Mouse (Mus musculus) CH12F3 (cell line): Measurements from ENCODE around the gene Shisa5.

Experiments used
- in situ Hi-C: fragments of 300-500 bp; cut with MboI; formaldehyde crosslinking; loops from 2 replicates; pipeline ENCODE4 v1.14.3; 2020; ENCODE audit warnings: low sequenced_read_pairs

Gene Shisa5

DNA sequence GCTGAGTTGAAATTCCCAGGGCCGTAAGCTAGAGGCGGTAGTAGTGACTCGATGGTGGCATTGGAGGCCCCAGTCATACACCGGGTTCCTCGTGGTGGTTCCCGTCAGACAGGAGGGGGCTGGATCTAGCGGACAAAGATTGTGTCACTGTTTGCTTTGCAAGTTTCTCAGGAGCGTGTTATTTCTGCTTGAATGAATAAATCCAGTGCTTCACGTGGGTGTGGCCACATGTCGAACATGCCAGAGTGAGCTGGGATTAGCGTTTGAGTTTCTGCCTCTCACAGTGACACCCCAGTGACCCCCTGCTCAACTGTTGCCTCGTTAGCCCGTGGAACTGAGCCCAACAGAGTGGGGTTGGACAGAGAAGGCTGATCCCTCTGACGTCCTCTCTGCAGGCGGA is 52.1 kb downstream of the Shisa5 start:
- in situ Hi-C loops = no loop called here

DNA sequence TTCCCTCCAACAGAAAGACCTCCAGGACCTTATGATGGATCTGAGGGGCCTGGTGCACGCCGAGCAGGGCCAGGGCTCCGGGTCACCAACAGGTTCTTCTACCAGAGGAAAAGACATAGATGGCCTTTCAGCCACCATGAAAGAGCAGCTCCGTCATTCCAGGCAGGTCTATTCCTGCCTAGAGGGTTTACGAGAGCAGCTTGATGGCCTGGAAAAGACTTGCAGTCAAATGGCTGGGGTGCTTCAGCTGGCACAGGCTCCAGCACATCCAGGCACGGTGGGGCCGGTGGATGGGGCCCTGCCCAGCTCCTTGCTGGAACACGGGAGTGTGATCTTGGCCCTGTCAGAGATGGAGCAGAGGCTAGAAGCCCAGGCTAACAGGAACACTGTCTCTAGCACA is 53.4 kb downstream of the Shisa5 start:
- in situ Hi-C loops = no loop called here

DNA sequence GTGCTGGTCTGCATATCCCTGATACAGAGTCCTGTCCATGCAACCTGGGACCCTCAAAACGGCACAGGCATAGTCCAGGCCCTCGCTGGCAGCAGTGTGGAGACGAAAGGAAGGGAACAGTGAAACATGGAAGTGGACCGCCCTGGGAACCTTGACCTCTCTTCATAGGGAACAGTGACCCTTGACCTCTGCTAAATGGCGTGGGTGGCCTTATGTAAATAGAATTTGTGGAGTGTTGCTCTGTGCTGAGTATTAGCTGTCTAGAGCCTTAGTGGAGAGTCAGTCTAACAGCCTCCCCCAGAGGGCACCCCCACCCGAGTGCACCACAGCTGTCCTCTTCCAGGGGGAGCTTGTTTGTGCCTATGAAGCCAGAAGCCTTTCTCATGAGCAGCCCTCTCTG is 54.4 kb downstream of the Shisa5 start:
- in situ Hi-C loops = no loop called here

DNA sequence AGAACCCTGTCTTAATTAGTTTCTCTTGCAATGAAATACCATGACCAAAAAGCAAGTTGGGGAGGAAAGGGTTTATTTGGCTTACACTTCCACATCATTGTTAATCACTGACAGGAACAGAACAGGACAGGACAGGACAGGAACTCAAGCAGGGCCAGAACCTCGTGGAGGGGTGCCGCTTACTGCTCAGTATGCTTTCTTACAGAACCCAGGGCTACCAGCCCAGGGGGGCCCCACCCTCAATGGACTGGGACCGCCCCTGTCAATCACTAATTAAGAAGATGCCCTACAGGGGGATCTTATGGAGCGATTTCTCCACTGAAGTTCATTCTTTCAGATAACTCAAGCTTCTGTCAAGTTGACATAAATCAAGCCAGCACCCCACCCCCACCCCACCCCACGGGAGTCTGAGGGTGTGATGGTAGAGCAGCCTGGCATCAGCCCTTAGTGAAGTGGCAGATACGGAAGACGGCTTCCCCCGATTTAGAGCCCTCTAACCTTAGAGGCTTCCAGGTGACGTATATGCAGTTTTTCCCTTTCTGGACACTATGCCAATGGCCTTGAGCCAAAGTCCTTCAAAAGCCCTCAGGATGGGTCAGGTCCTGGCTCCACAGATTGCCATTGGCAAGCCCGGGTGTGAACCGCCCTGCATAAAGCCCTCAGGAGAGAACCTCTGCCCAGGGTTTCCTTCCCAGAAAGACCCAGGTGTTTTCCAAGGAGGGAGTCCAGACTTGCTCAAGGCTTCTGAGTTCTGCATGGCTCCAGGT is 55.6 kb downstream of the Shisa5 start:
- in situ Hi-C loops = no loop called here

DNA sequence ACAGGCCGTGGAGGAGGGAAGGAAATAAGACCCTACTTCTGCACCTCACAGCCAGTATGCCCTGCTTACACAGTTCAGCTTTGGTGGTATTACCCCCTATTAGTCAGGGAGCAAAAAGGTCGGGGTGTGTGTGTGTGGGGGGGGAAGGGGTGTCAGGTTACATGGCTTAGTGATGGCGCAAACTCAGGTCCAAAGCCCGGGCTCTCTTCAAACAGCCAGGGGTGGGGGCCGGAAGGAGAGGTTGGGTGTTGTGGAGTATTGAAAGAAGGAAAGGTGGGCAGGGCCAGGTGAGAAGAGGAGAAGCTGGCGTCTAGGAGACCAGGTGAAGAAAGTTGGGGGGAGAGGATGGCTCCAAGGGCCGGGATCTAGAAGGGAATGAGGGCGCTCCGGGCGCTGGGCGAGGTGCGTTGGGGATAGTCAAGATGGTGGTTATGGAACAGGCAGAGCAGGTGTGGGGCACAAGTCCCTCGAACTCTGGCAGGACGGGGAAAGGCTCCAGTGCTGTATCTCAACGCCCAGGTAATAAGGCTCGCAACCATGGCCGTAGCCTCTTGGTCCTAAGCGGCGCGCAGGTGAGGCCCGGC is 56.3 kb downstream of the Shisa5 start:
- in situ Hi-C loops = no loop called here

DNA sequence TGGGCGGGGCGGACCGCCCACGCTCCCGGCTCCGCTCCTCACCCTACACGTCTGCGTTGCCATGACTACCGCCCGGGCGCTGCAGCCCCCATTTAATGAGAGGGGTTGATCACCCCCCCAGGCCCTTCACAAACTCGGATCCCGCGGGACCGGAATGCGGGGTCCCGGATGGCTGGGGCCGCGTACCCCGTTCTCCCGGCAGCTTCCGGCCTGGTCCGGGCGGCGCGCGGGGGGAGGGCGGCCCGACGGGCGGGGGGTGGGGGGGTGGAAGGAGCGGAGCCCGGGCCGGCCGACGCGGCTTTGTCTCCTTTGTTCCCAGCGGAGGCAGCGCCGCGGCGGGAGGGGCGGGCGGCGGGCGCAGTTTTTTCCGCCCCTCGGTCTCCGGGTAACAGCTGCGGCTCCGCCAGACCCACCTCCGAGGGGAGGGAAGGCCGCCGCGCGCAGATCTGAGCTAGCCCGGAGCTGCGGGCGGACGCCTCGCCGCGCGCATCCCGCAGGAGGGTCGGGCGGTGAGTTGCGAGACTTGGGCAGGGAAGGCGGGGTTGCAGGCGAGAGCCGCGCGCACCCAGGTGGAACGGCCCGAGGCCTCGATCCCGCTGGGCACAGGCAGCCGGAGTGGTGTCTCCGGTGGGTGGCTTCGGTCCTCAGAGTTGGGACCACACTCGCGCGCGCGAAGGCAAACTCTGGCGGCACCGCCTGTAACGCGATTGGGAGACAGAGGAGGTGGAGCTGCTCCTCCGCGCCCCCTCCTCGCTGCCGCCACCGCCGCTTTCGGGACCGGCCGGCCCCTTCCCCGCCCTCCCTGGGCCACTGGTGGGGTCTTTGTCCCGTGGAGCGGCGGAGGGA is 57.0 kb downstream of the Shisa5 start, which contains the start of gene Plxnb1:
Plxnb1 (plus strand) TSS at position 253 of the 846 bp plus-strand sequence.
- in situ Hi-C loops = no loop called here

DNA sequence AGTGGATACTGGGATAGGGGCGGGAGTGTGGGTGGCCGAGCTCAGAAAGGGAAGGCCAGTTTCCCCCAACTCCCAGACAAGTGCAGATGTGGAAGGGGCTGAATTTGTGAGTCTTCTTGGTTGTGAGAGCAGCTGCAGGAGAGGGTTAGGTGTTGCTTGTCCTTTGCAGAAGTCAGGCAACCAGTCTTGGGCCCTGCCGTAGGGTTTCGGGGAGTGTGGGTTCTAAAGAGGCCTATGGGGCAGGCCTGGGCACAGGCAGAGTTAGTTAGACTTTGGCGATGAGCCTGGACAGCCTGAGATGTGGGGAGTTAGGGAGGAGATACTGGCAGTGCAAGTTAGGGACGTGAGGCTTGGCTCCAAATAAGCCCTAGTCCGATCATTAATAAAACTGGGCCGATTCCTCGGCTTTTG is 57.9 kb downstream of the Shisa5 start:
- in situ Hi-C loops = no loop called here

DNA sequence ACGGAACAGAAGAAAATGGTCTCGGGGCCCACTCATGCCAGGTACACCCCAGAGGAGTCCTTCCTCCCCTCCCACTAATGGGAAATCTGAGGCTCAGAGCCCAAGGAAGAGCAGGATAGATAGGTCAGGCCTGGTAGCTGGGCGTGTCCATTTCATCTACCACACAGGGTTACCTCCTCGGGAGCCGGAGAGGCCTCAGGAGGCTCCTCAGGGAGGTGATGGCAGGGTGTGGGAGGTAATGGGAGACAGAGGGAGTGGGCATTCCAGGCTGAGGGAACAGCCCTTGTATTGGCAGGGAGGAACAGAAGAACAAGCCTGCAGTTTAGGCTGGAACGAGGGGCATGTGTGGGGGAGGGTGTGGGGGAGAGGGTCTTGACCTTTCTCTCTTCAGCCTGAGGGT is 58.5 kb downstream of the Shisa5 start:
- in situ Hi-C loops = no loop called here

DNA sequence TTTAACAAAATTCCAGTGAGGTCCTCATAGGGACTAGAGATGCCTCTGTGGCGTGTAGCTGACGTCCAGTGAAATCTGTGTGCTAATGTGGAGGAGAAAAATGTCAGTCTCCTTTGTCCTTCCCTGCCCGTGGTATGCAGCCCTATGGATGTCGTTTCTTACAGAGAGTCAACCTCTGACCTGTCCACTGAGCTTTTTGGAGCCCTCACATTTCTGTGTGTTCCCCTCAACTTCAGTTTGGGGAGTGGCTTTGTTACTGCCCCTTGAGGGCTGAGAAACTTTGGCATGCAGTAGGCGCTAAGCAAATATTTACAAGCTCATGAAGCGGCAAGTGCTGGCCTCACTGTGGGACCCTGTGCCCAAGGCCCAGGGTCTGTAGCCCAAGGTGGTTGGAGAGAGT is 58.9 kb downstream of the Shisa5 start:
- in situ Hi-C loops = no loop called here

DNA sequence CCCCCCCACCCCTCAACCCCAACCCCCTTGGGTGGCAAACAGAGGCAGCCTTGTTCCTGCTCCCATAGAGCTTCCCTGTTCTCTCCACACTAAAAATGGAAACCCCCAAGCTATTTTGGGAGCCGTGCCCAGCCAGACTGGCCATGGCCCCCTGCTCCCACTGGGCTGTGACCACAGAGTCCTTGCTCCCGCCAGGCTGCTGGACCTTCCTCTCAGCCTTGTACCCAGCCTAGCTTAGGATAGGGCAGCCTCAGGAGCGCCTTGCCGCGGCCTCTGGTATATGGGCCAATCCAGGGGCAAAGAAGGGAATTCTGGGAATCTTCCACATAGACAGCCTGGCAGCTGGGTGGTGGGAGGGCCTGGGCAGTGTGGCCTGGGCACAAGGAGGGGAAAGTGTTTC is 59.5 kb downstream of the Shisa5 start:
- in situ Hi-C loops = no loop called here

DNA sequence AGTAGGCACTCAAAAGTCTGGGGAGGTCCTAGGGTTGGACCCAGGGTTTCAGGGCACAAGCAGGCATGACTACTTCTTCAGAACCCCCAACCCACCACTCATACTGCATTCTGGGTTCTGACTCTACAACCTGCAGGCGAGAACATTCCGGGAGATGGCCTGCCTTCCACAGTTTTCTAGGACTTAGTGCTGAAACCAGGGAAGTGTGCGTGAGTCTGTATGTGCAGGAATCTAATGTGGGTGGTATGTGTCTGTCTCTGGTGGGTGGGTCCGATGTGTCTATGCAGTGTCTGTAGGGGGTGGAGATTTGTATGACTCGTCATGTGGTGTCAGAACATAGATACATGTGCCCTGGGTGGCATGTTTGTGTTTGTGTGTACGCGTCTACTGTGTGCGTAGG is 60.0 kb downstream of the Shisa5 start:
- in situ Hi-C loops = no loop called here

DNA sequence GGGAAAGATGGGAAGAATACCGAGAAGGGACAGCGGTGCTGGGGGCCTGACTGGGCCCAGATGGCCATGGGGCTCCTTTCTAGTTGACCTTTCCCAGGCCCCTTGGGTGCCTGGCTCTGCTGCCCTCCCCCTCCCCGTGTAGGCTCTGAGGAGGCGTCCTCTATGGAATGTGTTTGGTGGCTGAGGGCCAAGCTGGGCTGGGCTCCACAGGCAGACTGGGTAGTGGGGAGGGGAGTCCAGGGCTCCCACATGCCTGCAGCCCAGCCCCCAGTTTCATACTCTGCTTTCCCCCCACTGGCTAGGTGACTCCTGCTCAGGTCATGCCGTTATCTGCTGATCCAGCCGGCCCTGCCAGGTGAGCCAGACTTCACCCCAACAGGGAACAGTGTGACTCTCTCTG is 60.6 kb downstream of the Shisa5 start:
- in situ Hi-C loops = no loop called here

DNA sequence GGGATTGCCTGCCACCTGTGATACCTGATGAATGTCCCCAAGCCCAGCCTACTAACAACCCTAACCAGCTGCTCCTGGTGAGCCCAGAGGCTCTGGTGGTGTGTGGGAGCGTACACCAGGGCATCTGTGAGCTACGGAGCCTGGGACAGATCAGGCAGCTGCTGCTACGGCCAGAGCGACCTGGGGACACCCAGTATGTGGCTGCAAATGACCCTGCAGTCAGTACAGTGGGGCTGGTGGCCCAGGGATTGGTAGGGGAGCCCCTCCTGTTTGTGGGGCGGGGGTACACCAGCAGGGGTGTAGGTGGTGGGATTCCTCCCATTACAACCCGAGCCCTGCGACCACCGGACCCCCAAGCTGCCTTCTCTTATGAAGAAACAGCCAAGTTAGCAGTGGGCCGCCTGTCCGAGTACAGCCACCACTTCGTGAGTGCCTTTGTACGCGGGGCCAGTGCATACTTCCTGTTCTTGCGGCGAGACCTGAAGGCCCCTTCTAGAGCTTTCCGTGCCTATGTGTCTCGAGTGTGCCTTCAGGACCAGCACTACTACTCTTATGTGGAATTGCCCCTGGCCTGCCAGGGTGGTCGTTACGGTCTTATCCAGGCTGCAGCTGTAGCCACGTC is 62.1 kb downstream of the Shisa5 start:
- in situ Hi-C loops = no loop called here

DNA sequence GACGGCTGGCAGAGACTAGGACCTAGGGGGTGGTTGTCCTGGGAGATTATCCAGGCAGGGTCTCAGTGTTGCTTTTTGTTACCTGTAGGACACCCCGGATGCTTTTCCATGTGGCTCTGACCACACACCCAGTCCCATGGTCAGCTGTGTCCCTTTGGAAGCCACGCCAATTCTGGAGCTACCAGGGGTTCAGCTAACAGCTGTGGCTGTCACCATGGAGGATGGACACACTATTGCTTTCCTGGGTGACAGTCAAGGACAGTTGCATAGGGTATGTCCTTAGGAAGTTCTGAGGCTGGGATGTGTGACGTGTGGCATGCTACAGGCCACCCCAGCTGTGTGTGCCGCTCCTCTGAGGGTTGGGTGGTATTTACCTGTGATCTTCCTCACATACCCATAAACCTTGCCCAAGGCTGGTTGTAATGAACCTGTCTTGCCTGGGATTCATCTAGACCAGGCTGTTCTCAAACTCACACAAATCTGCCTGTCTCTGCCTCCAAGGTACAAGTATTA is 63.6 kb downstream of the Shisa5 start:
- in situ Hi-C loops = no loop called here

DNA sequence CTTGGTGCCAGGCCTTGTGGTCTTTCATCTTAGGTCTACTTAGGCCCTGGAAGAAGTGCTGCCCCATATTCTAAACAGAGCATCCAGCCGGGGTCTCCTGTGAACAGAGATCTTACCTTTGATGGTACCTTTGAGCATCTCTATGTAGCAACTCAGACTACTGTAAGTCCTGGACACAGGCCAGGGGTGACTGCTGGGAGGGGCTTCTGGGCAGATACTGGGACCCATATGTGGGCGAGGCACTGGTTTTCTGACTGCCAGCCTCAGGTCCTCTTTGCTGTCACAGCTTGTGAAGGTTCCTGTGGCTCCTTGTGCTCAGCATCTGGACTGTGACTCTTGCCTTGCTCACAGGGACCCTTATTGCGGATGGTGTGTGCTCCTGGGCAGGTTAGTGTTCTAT is 64.2 kb downstream of the Shisa5 start:
- in situ Hi-C loops = no loop called here

DNA sequence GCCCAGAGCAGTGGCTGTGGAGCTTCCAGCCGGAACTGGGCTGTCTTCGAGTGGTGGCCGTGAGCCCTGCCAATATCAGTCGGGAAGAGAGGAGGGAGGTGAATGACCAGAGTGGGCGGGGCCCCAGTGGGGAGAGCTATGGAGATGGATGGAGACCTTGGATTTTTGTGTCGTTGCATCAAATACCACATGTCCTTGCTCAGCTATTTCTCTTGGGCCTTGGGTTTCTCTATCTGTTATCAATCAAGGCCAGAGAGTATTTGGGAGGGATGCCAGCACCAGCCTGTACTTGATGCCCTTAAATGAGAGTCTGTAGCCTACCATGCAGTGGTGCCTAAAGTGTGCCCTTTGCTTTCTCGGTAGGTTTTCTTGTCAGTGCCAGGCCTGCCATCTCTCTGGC is 64.9 kb downstream of the Shisa5 start:
- in situ Hi-C loops = no loop called here

DNA sequence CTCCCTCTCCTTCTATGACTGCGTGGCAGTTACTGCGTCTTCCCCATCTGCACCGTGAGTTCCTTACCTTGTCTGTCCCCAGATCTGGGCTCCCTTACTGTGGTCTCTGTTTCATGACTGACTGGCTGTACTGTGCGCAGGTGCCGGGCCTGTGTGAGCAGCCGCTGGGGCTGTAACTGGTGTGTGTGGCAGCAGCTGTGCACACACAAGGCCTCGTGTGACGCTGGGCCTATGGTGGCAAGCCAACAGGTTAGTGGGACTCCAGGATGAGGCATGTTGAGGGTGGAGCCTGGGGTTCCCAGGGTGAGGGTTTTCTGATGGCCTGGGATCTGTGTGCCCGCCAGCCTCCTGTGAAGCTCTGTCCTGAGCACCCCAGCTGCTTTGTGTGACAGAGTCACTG is 65.7 kb downstream of the Shisa5 start:
- in situ Hi-C loops = no loop called here

DNA sequence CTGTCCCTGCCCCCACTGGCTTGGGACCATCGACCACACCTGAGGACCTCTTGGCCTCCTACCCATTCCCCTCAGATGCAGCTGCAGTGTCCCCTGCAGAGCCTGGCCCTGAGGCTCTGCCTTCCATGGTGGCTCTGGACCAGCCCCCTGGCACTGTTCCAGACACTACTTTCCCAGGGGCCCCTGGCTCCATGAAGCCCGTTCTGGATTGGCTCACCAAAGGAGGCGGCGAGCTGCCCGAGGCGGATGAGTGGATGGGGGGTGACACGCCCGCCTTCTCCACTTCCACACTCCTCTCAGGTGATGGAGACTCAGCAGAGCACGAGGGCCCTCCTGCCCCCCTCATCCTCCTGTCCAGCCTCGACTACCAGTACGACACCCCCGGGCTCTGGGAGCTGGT is 66.6 kb downstream of the Shisa5 start:
- in situ Hi-C loops = no loop called here

DNA sequence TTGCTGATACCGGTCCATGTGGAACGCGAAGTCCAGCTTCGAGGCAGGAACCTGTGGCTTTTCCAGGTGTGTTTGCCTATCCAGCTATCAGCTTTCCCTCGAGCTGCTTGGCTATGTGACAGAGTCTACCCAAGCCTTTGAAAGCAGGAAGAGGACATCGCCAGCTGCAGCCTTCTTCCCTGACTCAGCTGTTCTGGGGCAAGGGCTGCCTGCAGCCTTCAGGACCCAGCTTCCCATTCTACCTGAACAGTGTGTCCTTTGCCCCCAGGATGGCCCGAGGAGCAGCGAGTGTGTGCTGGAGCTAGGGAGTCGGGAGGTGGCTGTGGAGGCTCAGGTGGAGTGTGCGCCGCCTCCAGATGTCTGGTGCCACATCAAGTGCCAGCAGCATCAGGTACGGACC is 67.3 kb downstream of the Shisa5 start:
- in situ Hi-C loops = no loop called here

DNA sequence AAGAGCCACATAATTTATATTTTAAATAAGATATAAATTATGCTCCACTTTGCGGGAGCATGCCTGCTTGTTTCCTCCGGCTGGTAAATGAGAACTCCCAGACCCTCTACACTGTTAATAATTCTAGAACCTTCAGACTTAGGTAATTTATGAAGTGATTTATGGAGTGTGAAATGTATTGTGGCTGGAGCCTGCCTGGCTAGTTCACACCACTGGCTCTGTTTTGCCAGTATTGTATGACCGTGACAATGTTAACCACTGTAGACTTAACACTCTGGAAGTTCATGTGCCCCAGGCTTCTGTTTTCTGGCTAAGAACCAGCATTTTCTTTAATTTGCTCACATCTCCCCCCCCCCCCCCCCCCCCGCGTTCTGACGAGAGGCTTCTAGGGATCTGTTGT is 69.0 kb downstream of the Shisa5 start:
- in situ Hi-C loops = no loop called here
